Comparison of ENCODE assay signal across 8 mouse cellular contexts in the genomic region with DNA sequence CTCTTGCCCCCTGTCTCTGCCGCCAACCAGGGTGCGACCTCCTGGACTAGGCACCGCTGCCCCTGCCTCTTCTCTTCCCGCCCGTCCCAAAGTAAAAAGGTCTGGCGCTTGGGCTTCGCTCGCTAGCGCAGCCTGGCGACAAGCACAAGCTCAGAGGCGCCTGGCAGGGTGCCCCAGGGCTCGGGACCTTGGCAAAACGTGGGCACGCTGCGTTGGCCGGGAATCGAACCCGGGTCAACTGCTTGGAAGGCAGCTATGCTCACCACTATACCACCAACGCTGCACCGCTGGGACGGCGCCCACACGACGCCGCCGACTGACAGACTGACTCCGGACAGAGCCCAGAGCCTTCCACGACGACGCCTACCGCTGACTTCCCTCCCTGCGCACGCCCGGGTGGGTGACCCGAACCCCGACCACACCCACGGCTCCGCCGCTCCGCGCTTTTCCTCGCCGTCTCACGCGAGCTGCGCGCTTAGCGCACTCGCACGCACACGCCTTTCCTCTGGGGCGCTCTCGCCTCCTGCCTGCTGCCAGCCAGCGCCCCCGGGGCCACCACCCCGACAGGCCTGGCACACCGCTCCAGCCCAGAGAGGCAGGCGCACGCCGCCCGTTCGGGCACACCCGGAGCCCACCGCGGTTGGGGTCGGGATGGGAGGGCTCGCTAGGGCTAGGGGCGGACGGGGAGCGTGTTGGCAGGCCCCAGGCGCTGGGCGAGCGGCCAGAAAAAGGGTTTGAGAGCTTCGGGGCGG. TPM values are rescaled to one million over a fixed set of nuclear protein-coding genes. Genes with fewer than 3 reads are reported as not detected.
DNase-seq lines count a peak whose midpoint lies in the region; ATAC-seq and TF ChIP-seq lines count a peak whose summit lies in the region.
"Not testable (repeated sequence)": the region's sequence is repeated elsewhere in the genome, so short reads cannot be mapped to it uniquely, and the experiment has no call there.

A gene (minus strand): TSS at position 445 of the 752 bp plus-strand sequence.

- DNase-seq in B cell, adult 2 months: peak; percentile 76 to 84
- peak; percentile 78 for DNase-seq in brain, embryonic 14.5 days (ENCODE audit: low read depth)
- peak; percentile 95 for DNase-seq in heart, embryonic 10.5 days (ENCODE audit: low spot score)
- DNase-seq in liver: peak; percentile 84
- peak; percentile 67 for DNase-seq in midbrain, postnatal 0 days (ENCODE audit: low spot score)
- peak; percentile 81 to 94 for DNase-seq in spleen, postnatal 10 days (ENCODE audit: low spot score in 2 of 2)

- not testable (repeated sequence) for H3K9me3 ChIP-seq in heart, embryonic 10.5 days; kidney, embryonic 15.5 days (replicated peaks); midbrain, postnatal 0 days (ENCODE audit: low read length)

- TF ChIP-seq POLR2A in brain, embryonic 14.5 days (IDR thresholded peaks at IDR 0.05; ENCODE audit: borderline replicate concordance, extremely low read depth, insufficient read depth, insufficient read length, poor library complexity, severe bottlenecking): not testable (repeated sequence)

- peaks cover 11% of the 10 kb centered on the region for H3K4me1 ChIP-seq in heart, embryonic 10.5 days
- H3K4me1 ChIP-seq in kidney, embryonic 15.5 days: peaks cover 14% of the 10 kb centered on the region
- H3K4me1 ChIP-seq in midbrain, postnatal 0 days (ENCODE audit: insufficient read depth, low read length): not testable (repeated sequence)

- peak within 1 kb of the TSS; percentile 56 for H3K4me3 ChIP-seq in heart, embryonic 10.5 days
- H3K4me3 ChIP-seq in kidney, embryonic 15.5 days (replicated peaks): peak within 1 kb of the TSS; percentile 33
- peak within 1 kb of the TSS; percentile 30 for H3K4me3 ChIP-seq in midbrain, postnatal 0 days (ENCODE audit: low read depth, low read length)

- H3K27me3 ChIP-seq in heart, embryonic 10.5 days (ENCODE audit: insufficient read depth, poor library complexity, severe bottlenecking): peaks cover 32% of the 10 kb centered on the region
- peaks cover 37% of the 10 kb centered on the region for H3K27me3 ChIP-seq in kidney, embryonic 15.5 days
- H3K27me3 ChIP-seq in midbrain, postnatal 0 days (ENCODE audit: insufficient read depth, low read length): peaks cover 30% of the 10 kb centered on the region

- 1% methylated on average over 43 of the region's 75 CpGs for WGBS in heart, embryonic 10.5 days
- 1% methylated on average over 47 of the region's 75 CpGs for WGBS in kidney, embryonic 15.5 days
- 2% methylated on average over 41 of the region's 75 CpGs for WGBS in midbrain, postnatal 0 days

- not testable (repeated sequence) for H3K36me3 ChIP-seq in heart, embryonic 10.5 days; kidney, embryonic 15.5 days; midbrain, postnatal 0 days (ENCODE audit: insufficient read depth, low read length)

- H3K27ac ChIP-seq in heart, embryonic 10.5 days: 0 out of 2 replicates have a peak within 1 kb of the TSS, but pooled peaks have one; percentile 2
- not testable (repeated sequence) for H3K27ac ChIP-seq in kidney, embryonic 15.5 days; midbrain, postnatal 0 days (ENCODE audit: low read depth, low read length)

- not testable (repeated sequence) for H3K9ac ChIP-seq in kidney, embryonic 15.5 days
- 0 out of 2 replicates have a peak within 1 kb of the TSS, but pooled peaks have one; percentile 0 for H3K9ac ChIP-seq in midbrain, postnatal 0 days (replicated peaks; ENCODE audit: low read length, poor library complexity, severe bottlenecking)

- ATAC-seq in erythroblast, adult 5-6 weeks (replicated peaks; ENCODE audit: low FRiP score, poor library complexity, severe bottlenecking): peak; percentile 34
- peak; percentile 59 for ATAC-seq in kidney, embryonic 15.5 days (replicated peaks; ENCODE audit: low FRiP score)
- peak; percentile 70 for ATAC-seq in midbrain, postnatal 0 days (ENCODE audit: low FRiP score)

- peak; percentile 29; the same call in 1 of the 2 replicates for TF ChIP-seq CTCF in brain, embryonic 14.5 days (IDR thresholded peaks at IDR 0.05; ENCODE audit: borderline replicate concordance, extremely low read depth, insufficient read depth, insufficient read length)
- TF ChIP-seq CTCF in midbrain, postnatal 0 days (IDR thresholded peaks at IDR 0.05): peak; percentile 55

- H3K4me2 ChIP-seq in kidney, embryonic 15.5 days: peak within 1 kb of the TSS; percentile 49
- H3K4me2 ChIP-seq in midbrain, postnatal 0 days (ENCODE audit: low read depth, low read length, poor library complexity, severe bottlenecking): peak within 1 kb of the TSS; percentile 40

RNA-seq across cellular contexts. Expression of the gene that starts here (rescaled TPM):
- 4.9 and 7.4 TPM in 2 replicates for polyA plus RNA-seq in brain, embryonic 14.5 days (2012; rRNA removed)
- total RNA-seq in erythroblast, adult 5-6 weeks (2015; ENCODE audit: low replicate concordance): 100 and 146 TPM in 2 replicates
- 78.3 and 110 TPM in 2 replicates for total RNA-seq in erythroblast, adult 5-6 weeks (2017; ENCODE audit: low replicate concordance)
- 1.3 and 4.1 TPM in 2 replicates for polyA plus RNA-seq in heart, embryonic 10.5 days (2016; fragmentation: Nextera tagmentation; extraction: Ambion mirVana)
- polyA plus RNA-seq in kidney, embryonic 15.5 days (2015; fragmentation: Nextera tagmentation; extraction: Ambion mirVana): 7.8 and 10.5 TPM in 2 replicates
- total RNA-seq in midbrain, postnatal 0 days (2014; rRNA removed): 18.1 and 19.8 TPM in 2 replicates
- polyA plus RNA-seq in midbrain, postnatal 0 days (2015; fragmentation: Nextera tagmentation; extraction: Ambion mirVana): 12.8 and 14.2 TPM in 2 replicates
